Mouse (Mus musculus) kidney, postnatal 10 days (tissue): ENCODE results near the gene Pofut1.

ENCODE experiments used
- DNase-seq: peaks from one replicate; pipeline ENCODE4 v3.0.0; 2021; ENCODE audit warnings: mixed read lengths

Gene Pofut1

DNA sequence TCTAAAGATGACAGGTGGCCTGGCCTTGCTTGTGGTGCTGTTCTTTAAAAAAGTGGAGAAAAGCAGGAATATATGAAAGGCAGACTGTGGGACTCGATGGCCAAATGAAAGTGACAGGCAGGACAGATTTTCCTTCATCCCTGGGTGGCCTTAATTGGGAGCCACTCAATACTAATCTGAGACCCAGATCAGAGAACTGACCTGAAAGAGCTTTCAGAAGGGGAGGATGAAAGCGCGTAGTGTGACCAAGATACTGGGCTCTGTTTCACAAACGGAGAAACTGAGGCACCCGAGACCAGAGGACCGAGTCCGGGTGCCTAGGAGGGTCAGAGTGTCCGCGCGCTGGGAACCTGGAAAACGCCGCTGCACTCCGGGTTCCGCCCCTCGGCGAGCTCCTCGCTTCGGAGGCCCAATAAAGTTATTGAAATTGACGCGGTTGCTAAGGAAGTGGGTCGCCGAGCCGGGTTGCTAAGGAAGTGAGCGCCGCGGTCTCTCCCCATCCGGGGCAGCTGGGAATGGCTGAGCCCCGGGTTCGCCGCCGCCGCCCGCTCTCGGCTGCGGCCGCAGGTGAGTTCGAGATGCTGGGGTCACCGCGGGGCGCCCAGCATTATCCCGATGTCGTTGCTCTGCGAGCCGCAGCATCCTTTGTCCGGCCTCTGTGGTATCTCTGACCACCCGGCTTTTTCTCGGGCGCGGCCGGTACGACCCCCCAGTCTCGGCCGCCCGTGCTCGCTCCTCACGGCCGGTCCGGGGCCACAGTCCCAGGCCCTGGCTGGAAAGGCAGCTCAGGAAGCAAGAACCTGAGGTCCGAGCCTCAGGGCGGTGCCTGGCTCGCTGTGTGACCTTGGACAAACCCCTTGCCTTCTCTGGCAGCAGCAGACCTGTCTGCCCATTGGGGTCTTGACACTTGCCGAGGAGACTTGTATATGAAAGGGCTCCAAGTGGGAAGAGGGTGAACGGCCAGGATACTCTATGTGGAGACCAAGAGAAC, 49.9 kb downstream of the Pofut1 start, which contains the start of gene Kif3b:
Gene Kif3b (plus strand): TSS at position 476 of the 991 bp plus-strand sequence.
- DNase-seq, result peak; percentile 93

DNA sequence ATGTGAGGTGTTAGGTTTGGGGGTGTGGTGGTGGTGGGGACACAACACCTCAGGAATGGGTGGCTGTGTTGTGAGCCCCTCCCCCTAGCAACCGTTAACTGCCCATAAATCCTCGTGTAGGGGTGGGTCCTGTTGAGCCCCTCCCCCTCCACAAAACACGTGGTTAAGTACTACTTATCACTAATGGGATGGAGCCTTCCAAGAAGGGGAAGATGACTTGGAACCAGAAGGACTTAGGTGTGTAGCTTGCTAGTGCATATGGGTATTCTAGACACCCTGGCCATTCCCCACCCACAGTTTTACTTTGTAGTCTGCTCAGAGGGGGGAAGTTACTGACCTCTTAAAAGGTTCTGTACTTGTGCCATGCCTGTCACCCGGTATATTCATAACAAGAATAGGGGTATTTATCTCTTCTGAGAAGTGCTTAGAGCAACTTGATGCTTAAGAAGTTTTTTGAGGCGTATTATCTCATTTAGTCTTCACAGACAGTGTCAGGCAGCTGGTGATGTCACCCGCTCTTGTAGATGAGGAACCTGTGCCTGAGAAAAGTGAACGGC, 51.0 kb downstream of the Pofut1 start:
- DNase-seq, result peak; percentile 47

DNA sequence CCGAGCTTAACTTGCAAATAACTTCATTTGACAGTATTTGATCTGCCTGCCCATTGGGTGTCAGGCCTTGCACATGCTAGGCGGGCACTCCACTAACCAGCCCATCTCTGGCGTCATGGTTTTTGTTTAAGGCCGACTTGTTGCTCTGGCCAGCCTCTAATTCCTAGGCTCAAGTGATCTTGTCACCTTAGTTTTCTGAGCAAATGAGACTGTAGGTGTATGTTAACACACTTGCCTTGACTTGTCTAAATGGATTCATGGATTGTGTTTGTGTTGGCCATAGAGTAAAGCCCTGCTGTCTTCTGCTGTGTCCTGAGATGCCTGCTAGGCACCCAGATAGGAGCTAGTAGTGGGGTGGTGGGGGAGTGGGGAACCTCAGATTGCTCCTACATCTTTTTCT, 53.9 kb downstream of the Pofut1 start:
- no peak for DNase-seq

GRCm38 (mm10) chr2:153297771-153298170, 56.4 kb downstream of the Pofut1 start:
- no peak for DNase-seq

GRCm38 (mm10) chr2:153298460-153298859, 57.1 kb downstream of the Pofut1 start:
- DNase-seq, result peak; percentile 43

GRCm38 (mm10) chr2:153298863-153299262, 57.5 kb downstream of the Pofut1 start:
- DNase-seq, result peak; percentile 25

DNA sequence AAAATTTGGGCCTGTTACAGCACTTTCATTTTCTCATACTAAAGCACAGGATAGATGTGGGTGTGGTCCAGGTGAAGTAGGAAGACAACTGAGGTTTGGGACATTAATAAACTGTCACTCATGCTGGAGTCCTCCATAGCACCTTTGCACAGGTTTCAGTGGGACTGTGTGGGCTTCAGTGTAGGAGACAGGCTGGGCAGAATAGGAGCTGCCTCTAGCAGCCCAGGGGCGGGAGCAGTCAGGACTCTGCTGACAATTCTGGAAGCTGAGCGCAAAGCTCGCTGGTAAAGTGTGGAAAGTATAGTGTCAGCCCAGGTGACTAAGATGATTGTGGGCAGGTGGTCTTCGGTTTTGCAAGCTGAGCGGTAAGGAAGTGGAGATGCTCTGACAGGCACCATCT, 59.8 kb downstream of the Pofut1 start:
- no peak for DNase-seq

DNA sequence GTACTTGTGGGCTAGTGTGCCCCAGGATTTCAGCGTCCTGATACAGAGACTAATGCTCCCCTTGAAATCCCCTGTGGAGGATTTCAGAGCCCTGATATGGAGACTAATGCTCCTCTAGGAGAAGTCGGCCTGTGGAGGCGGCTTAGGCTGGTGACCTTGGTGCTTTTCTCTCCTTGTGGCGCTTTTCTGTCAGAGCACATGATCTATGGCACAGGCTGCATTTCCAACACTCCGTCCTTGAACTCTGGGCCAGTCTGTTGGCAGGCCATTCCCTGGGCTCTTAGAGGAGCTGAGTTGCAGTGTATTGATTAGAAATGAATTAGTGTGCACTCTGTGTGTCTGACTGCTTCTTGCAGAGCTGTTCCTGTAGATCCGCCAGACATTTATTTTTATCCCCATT, 63.9 kb downstream of the Pofut1 start:
- DNase-seq, result no peak

DNA sequence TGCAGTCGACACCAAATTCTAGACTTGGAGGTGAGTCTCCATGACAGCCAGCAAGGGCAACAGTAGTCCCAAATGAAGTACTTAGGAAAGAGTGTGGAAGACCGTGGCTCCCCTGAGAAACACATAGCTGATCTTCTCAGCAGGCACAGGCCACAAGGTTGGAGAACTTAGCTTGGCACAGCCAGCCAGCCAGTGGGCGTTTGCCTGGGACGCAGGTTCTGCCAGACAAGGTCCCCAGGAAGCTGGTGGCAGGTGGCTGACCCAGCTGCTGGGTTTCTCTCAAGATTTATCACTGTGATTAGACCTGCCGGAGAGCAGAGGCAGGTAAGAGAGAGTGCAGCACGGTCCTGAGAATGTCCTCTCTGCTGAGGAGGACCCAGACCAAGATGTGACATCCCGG, 67.3 kb downstream of the Pofut1 start:
- no peak for DNase-seq

- DNase-seq, result no peak
Measured at GRCm38 (mm10) chr2:153309106-153309505, 67.8 kb downstream of the Pofut1 start.

DNA sequence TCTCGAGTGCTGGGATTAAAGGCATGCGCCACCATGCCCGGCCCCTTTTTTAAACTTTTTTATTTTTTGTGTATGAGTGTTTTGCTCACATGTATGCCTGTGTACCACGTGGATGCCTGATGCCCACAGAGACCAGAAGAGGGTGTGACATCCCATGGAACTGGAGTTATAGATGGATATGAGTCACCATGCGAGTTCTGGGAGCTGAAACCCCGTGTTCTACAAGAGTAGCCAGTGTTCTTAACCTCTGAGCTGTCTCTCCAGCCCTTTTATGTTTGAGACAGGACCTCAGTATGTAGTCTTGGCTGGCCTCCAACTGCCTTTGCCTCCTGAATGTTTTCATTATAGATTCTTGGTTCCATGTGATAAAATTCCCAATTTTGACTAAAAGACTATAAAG, 68.9 kb downstream of the Pofut1 start:
- DNase-seq, result peak; percentile 36

GRCm38 (mm10) chr2:153312884-153313283, 71.6 kb downstream of the Pofut1 start:
- DNase-seq, result no peak

- no peak for DNase-seq
Measured at GRCm38 (mm10) chr2:153318408-153318807, 77.1 kb downstream of the Pofut1 start.

DNA sequence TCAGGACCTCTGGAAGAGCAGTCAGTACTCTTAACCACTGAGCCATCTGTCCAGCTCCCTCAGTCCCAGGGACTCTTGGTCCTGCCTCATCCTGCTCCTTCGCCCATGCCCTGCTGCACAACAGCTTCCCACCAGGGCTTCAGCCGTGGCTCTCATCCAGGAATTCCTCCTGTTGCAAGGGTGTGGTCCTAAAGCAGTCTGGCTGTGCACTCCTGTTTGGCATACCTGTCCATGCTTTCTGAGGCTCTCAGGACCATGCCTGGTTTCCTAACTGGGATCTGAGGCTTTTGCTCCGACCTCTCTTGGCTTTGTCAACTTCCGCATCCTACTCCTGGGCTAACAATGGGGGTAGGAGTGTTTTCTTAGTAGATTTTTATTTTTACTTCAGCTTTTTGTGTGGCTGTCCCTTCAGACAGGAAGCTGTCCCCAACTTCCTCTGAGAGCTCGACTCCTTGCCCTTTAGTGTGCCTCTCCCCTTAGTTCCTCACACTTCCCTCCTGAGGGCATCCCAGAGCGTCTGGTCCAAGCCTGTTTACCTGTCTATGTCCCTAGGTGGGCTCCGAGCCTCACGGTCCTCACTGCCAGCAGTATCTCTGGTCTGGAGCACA, 77.8 kb downstream of the Pofut1 start:
- DNase-seq, result peak; percentile 32
